Mouse (Mus musculus): Measurements from ENCODE around the gene Slc35d2. TPM values are rescaled to one million over a fixed set of nuclear protein-coding genes. Genes with fewer than 3 reads are reported as not detected.

Gene Slc35d2
- total and polyA plus RNA-seq, 3 experiments: 4.8 to 10.1 (median 8.4) TPM

DNA sequence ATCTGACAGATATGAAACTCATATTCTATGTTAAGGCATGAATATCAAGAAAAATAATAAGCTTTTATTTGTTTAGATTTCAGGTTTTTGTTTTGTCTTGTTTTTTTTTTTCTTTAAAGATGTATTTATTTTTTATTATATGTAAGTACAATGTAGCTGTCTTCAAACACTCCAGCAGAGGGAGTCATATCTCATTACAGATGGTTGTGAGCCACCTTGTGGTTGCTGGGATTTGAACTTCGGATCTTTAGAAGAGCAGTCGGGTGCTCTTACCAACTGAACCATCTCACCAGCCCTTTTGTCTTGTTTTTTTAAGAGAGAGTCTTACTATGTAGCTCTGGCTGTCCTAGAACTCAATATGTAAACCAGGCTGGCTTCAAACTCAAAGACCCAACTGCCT lies 11.7 kb downstream of the Slc35d2 start:
- no peak for DNase-seq

DNA sequence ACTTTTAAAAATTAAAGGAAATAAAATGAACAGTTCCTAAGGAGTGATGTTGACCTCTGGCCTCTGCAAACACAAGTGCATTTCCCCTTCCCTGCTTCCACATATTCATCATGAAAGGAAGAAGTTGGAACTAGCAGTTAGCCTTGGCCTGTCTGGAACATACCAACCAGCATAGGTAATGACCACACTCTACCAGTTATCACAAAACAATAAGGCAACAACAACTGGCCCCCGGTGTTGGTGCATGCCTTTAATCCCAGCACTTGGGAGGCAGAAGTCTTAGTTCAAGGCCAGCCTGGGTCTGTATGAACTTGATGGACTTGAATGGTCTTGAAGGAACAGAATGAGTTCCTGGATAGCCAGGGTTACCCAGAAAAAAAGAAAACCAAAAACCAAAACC lies 18.7 kb downstream of the Slc35d2 start:
- no peak for DNase-seq

DNA sequence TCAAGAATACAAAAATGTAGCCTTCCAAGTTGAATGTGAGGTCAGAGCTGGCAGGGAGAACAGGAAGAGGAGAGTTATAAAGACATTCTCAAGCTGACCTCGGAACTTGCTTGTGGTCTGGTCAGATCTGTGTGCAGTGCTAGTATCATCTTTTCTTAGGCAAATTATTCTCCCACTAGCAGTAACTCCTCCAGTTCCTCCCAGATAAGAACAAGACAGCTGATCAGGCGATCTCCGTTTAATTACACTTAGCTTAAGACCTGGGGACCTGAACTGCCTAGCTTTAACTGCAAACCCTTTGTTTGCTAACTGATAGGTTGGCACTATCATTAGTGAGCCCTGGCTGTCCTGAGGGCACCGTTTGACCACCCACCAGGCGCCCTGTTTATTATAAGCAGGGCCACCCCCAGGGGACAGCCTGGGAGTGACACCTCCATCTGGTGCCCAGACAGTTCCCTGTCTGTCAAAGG lies 20.8 kb downstream of the Slc35d2 start:
- no peak for DNase-seq

DNA sequence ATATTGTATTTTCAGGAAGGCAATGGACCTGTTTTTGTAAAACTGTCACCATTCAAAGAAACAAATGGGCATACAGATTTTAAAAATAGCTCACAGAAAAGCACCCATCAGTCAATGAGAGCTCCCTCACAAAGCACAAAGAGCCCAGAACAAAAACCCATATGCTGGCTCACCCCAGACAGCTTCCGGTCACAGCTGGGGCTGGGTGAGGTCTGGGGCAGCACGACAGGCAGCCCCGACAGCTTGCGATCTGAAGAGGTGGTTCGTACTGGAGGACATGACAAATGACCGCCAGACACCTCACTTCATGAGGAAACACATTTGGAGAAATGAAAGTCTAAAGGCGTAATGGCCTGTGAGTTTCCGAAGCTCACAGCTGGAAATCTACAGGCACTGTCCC lies 21.6 kb downstream of the Slc35d2 start:
- DNase-seq: no peak

DNA sequence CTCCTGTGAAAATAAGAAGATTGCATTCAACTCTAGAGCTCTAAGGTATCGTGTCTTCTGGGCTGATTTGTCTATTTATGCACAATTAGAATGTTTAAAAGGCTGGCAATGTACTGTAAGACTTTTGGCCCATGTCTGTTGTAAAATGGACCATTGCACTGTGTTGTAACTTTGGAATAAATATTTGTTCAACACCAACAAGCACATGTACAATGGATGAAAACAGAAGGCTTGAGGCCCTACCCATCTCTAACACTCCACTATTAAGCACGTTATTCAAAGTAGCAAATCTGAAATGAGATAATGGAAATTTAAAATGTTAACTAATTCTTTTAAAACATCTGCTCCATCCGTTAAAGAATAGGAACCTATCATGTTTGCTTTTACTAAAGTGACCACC lies 22.1 kb downstream of the Slc35d2 start:
- no peak for DNase-seq

DNA sequence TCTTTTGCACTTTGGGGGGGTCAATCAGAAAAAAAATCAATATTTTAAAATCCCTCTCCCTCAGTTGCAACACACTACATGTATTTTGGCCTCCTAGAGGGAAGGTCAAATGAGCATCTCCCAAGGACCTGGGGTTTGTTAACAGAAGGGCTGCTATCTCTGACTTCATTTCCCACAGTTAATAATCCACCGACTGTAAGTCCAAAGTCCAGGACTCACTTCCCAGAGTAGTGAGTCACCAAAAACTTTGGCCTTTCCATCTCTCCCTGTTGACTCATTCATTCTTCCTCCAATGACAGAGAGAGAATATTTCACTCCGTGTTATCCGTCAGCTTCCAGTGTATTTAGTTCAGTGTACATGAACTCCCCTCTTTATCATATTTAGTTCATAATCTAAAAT lies 23.5 kb downstream of the Slc35d2 start:
- DNase-seq: peak; percentile 52

DNA sequence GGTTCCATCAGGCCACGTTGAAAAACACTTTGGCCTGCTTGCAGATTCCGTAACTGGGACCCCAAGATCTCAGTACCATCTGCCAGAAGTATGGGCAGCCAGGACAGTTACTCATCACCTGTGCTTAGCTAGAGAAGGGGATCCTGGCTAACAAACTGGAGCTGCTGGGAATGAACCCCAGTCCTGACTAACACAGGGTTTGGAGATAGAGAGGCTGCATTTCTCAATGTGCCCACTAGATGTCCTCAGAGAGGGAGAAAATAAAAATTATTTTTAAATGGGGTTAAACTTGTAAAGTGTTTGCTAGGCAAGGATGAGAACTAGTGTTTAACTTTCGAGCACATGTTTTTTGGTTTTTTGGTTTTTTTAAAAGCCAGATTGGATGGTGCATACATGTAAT lies 29.0 kb downstream of the Slc35d2 start:
- peak; percentile 32 for DNase-seq

DNA sequence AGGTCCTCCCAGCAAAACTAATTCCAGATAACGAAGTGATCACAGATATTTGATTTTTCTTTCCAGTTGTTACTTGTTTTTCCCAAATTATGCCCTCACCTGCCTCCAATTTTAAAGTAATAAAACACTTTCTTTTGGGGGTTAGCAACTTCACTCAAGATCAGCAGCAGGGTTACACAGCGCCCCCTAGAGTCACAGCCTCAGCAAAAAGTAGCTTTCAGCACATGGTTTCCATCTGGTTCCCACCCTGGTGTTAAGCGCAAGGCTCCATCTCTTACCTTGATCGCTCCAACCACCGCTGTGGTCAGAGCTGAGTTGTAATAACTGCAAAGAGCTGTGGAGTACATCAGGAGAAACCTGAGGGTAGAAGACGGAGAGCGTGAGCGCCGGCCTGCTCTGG lies 30.2 kb downstream of the Slc35d2 start:
- DNase-seq: no peak

DNA sequence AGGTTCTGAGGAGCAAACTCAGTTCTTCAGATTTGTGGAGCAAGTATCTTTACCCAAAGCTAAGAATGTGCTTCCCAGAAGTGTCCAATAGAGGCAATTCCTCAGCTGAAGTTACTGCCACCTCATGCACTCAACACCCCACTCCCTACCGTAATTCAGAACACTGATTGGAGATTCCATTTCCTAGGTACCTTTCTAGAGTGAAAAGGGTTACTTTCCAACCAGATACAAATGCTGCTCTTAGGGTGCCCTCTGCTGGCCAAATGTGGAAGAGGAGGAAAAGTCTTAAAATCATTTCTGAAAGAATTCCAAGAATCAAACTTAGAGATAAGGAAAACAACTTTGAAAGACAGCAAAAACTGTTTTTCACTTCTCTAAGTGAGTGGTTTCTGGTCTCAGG lies 35.8 kb downstream of the Slc35d2 start:
- DNase-seq: peak; percentile 80

DNA sequence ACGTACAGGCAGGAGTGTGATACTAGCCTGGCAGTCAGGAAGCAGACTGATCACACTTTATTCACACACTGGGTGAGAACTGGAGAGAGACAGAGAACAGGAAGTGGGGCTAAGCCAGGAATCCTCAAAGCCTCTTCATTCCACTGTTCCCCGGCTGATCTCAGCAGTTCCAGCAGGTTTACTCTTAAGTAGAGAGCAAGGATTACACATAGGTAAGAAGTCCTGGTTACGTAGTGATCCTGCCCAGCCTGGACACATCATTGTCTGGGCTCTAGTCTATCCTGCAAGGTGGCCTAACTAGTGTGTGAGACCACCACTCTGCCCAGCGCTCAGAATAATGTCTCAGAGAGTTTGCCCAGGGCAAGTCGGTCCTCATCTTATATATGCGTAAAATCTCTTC lies 36.4 kb downstream of the Slc35d2 start:
- DNase-seq: no peak

DNA sequence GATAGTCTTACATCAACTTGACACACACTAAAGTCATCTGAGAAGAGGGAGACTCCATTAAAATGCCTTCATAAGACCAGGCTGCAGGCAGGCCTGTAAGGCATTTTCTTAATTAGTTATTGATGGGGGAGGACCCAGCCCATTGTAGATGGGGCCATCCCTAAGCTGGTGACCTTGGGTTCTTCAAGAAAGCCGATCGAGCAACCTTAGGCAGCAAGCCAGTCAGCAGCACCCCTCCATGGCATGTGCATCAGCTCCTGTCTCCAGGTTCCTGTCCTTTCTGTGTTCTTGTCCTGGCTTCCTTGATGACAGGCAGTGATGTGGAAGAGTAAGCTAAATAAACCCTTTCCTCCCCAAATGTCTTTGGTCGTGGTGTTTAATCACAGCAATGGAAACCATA lies 37.0 kb downstream of the Slc35d2 start:
- no peak for DNase-seq

DNA sequence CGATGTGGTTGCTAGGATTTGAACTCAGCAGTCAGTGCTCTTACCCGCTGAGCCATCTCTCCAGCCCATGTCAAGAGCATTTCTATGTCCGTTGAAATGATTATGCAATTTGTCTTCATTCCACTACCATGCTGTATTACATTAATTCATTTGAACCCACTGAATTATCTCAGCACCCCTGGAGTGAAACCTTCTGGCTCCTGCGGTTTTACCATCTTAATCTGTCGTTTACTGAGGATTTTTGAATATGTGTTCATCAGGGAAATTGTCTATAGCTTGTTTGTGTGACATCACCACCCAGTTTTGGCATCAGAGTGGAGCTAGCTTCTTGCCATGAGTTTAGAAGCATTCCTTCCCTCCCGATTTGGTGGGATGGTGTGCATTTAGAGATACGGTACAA lies 38.2 kb downstream of the Slc35d2 start:
- no peak for DNase-seq

DNA sequence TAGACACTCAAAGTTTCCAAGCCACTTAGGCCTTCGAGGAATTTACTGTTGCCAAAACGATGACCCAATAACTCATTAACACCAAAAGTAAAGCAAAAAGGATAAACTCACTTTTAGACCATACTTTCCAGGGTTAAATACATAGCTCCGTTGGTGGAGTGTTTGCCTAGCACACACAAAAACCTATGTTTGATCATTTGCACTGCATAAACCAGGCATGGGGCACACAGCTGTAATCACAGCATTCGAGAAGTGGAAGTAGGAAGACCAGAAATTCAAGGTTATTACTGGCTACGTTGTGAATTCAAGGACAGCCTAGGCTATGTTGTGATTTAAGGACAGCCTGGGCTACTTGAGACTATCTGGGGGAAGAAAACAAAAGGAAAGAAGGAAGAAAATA lies 38.9 kb downstream of the Slc35d2 start:
- DNase-seq: no peak

DNA sequence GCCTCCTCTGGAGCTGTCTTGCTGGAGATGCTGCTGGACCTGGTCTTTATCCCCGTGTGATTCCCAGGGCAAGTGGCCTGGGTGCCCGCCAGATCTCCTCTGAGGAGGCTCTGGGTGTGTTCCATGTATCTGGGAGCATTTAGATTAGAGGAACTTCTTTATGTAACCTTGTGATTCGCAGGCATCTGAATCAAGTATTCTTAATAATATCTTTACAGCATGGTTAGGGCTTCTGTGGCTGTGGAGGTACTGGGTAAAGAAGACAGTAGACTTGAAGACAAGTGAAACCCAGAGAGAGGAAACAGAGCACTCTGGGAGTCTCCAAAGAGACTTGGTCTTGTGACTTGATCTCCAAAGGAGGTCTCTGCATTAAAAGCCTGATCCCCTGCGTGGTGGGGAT lies 40.0 kb downstream of the Slc35d2 start, which contains the start of gene Hsd17b3:
Gene Hsd17b3 (minus strand): TSS at position 101 of the 400 bp plus-strand sequence.
- DNase-seq: no peak

DNA sequence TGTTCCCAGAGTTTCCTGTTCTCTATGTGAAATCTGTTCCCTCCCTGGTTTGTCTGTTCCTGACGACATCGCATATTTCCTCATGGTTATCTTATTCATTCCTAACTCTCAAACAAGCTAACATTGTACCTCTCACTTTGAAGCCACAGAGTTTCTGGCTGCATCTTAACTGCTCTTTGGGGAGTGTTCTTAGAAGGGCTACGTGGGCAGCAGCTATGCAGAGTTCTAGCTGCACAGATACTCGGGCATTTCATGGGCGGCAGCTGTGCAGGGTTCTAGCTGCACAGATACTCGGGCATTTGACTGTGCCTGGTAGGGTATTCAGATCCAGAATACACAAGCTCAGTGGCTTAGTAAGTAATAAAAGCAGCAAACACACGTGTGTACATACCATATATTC lies 41.1 kb downstream of the Slc35d2 start:
- DNase-seq: no peak

DNA sequence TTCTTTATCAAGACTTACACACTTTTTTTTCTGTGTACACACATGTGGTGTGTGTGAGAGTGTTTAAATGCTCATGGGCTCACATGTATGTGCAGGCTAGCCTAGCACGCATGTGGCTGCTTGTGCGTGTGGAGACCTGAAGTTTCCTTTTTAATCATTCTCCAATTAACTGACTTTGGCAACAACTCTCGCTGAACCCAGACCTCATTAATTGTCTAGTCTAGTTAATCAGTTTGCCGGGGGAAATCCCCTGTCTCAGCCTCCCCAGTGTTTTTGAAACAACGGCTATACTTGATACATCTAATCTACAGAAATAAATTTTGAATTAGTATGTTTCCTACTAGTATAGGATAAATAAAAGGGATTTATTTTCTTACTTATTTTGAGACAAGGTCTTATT lies 43.1 kb downstream of the Slc35d2 start:
- no peak for DNase-seq

DNA sequence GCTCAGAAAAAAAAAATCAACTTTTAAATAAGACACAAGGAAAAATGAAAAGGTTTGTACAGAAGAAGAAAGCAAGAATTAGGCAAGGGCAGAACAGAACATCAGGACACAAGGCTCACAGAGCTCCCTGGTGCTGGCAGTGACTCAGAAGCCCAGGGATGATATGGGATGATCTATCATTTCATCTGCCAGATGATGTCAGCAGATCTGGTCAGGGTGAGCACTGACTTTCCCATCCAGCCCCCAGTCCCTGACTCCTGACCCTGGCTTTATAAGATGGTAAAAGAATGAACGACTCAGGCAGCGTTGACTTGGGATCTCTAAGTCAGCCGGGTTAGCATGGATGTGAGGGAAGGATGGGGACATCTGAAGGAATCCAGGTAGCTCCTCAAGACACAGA lies 45.8 kb downstream of the Slc35d2 start:
- DNase-seq: peak; percentile 75

DNA sequence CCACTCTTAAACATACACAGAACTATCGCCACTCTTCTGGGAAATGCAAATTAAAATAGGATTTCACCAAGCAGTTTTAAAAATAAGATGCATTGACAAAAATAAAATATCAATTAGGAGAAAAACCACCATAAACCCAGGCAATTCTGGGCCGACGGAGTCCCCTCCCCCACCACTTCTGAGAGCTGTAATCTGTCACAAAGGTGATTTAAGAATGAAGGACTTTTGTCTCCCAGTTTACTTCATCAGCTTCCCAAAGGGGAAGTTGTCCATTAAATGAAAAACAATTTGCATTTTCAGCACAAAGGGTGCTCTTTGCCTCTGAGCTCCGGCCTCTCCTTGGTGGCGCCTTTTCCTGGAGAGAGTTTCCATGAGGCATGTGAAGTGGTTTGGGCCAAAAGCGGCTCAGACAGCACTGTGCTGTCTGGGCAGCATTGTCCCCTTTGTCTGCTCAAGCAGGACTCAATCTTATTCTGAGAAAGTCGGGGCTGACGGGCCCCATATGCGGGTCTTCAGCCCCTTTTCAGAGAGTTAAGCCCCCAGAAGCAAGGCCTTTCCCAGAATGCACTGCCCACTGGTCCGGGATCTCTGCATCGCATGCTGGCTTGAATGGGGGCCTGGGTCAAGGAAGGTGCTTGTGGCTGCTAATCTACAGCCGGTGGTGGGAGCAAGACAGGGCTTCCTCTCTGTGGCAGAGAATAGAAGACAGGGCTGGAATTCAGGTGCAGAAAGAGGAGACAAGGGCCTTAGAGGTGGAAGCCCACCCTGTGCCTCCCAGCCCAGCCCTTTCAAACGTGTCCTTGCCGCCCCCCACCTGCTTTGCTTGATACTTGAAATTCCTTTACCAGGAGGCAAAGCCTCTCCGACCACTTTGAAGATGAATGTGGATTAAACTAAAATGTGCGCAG lies 47.9 kb downstream of the Slc35d2 start:
- no peak for DNase-seq

DNA sequence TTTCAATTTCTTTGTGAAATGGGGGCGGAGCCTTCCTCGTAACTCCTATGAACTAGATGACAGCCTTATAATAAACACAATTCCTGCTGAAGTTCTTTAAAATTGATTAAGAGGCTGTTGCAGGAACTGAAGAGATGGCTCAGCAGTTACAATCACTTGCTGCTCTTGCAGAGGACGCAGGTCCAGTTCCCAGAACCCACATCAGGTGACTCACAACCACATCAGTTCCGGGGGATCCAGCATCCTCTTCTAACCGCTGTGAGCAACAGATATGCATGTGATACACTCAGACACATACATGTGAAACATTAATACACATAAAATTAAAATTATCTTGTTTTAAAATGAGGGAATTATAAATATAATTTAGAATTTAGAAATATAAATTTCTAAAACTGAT lies 51.6 kb downstream of the Slc35d2 start:
- no peak for DNase-seq

DNA sequence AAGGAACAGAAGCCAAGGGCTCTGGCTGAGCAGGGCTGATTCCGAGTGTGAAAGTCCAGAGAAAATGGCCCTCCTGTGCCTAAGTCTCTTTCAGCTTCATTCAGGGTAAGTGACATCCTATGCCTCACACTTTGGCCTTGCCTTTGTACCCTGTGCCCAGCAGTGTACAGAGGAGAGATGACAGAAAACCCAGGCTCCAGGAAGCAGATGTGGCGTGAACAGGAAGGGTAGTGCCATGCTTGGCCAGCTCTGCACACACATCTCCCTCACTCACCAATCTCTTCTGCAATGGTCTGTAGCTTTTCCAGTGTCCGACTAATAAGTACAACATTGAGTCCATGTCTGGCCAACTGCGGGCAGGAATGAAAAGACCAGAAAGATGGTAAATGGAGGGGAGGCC lies 53.1 kb downstream of the Slc35d2 start:
- no peak for DNase-seq

DNA sequence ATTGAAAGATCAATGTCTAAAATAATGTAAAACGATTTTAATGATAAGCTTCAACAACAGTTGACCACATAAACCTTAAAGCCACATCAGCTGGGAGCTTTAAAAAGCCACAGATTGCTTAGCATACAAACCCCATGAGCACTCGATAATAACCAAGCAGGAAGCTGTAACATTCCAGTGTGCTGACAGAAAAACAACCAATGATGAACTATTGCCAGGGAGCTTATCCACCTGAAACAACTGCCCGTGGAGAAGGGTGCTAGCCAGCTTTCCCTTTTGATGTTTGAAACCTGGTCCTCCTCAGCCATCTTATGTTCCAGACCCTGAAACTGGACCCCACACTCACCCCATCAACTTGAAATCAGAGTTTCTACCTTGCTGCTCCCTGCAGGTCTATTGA lies 62.5 kb downstream of the Slc35d2 start:
- no peak for DNase-seq

DNA sequence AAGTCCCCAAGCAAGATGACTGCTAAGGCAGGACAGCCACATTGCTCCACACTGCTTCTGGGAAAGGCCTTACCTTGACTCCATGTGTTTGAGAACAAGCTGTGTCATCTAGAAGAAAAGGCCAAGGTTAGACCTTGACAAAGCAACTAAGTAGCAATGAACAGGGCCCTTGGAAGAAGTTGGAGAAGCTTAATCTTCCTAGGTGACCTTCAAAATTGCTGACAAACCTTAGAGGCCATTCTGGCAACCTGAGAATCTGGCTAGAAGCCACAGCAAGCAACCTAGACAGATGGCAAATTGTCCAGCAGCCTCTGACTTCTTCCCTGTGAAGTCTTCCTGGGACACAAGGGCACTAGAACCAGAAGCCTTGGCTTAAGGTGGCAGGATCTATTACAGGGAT lies 64.9 kb downstream of the Slc35d2 start:
- DNase-seq: peak; percentile 72

DNA sequence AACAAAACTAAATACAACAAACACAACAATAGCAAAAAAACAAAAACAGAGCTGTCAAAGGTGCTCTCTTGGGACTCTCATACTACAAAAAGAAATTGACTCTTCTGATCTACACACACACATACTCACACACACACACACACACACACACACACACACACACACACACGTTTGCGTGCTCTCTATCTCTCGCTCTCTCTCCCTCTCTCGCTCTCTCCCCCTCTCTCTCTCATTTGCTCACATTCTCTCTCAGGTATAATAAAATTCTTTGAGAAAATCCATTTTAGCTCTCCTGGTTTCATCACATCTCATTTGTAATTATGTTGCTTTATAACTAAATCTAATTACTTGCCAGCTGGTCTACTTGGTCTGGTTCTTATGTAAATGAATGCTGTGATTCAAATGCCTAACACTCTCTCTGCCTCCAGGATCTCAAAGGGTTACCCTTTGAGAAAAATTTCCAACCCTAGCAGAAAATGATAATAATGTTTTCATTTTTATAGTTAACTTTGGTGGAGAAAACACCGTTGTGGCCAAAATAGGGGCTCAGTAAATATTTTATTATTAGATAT lies 68.1 kb downstream of the Slc35d2 start:
- DNase-seq: no peak

DNA sequence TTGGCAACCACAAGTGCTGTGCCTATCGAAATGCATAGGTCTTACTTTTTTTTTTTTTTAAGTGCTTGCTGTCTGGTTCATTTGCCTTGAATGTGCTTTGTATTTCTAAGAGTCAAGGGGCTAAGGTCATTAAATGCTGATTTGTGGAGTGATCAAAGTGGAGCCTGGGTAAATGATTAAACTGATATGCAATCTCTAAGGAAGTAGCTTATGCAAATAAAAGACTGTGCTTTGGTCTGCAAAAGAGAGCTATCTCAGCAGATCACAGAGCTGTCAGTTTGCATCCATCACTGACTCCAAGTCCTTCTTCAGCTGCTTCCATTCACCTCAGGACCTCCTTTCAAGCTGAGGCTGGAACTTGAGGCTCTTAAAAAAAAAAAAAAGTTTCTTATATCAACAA lies 75.2 kb downstream of the Slc35d2 start:
- no peak for DNase-seq

All from adrenal gland, adult 2 months (tissue).